In genomic region chr11:96367141-96367540, GRCm38 (mm10) we compare ENCODE assay signal across 19 mouse cellular contexts. TPM values are rescaled to one million over a fixed set of nuclear protein-coding genes. Genes with fewer than 3 reads are reported as not detected.
DNase-seq lines count a peak whose midpoint lies in the region; ATAC-seq and TF ChIP-seq lines count a peak whose summit lies in the region.
"Had no signal": no experiment of that assay in that cellular context is flagged by ENCODE, and none has a peak within 500 bp of the region (broad histone marks: within the 10 kb centered on the region; RNA-seq: fewer than 3 reads in every experiment).

No protein-coding gene starts in this region.

- ATAC-seq in hindbrain, embryonic 11.5 days (ENCODE audit: low FRiP score) = no peak
- ATAC-seq in hindbrain, embryonic 16.5 days = no peak
- no peak for ATAC-seq in lung, embryonic 15.5 days (ENCODE audit: borderline replicate concordance, extremely low read depth, low FRiP score, low TSS enrichment)
- no peak for ATAC-seq in limb, embryonic 12.5 days (ENCODE audit: insufficient number of reproducible peaks, insufficient read depth, low FRiP score, low TSS enrichment, low read depth)
- ATAC-seq in stomach, postnatal 0 days (ENCODE audit: low FRiP score, low TSS enrichment) = peak; percentile 16; the same call in 1 of the 2 replicates
- ATAC-seq: forebrain, embryonic 16.5 days; midbrain, embryonic 13.5 days had no signal

- peaks cover 77% of the 10 kb centered on the region for H3K27me3 ChIP-seq in hindbrain, embryonic 11.5 days (ENCODE audit: control insufficient read depth, insufficient read depth, low read length)
- H3K27me3 ChIP-seq in hindbrain, embryonic 16.5 days (replicated peaks; ENCODE audit: control insufficient read depth, insufficient read depth, low read length) = peaks cover 59% of the 10 kb centered on the region
- peaks cover 47% of the 10 kb centered on the region for H3K27me3 ChIP-seq in lung, embryonic 15.5 days
- peaks cover 95% of the 10 kb centered on the region for H3K27me3 ChIP-seq in limb, embryonic 12.5 days
- peaks cover 5% of the 10 kb centered on the region; the same call in 1 of the 2 replicates for H3K27me3 ChIP-seq in stomach, postnatal 0 days (ENCODE audit: control insufficient read depth, insufficient read depth, low read length)

- DNase-seq in hindbrain, embryonic 11.5 days (ENCODE audit: low spot score) = peak; percentile 34
- DNase-seq in lung, postnatal 36 days = no peak
- no peak for DNase-seq in stomach, postnatal 0 days (ENCODE audit: low spot score)
- no peak for DNase-seq in right cerebral cortex, postnatal 10 days (ENCODE audit: low spot score in 2 of 2)
- DNase-seq: cerebellum, adult 2 months; heart, postnatal 4 days; right cerebral cortex, postnatal 25 days; thymus, postnatal 36 days had no signal

- no peak overlapping the region for H3K9ac ChIP-seq in hindbrain, embryonic 11.5 days (ENCODE audit: low read depth, low read length)
- no peak overlapping the region for H3K9ac ChIP-seq in hindbrain, embryonic 16.5 days (ENCODE audit: low read depth, low read length)
- no peak overlapping the region for H3K9ac ChIP-seq in lung, embryonic 15.5 days
- no peak overlapping the region for H3K9ac ChIP-seq in limb, embryonic 12.5 days (replicated peaks)
- H3K9ac ChIP-seq in stomach, postnatal 0 days (ENCODE audit: low read length) = no peak overlapping the region
- H3K9ac ChIP-seq: embryonic facial prominence, embryonic 13.5 days; liver, embryonic 15.5 days; midbrain, embryonic 13.5 days had no signal

- H3K36me3 ChIP-seq in hindbrain, embryonic 11.5 days (ENCODE audit: control insufficient read depth, insufficient read depth, low read length) = no peaks in the 10 kb centered on the region
- H3K36me3 ChIP-seq in hindbrain, embryonic 16.5 days (ENCODE audit: control insufficient read depth, insufficient read depth, low read length) = no peaks in the 10 kb centered on the region
- H3K36me3 ChIP-seq in lung, embryonic 15.5 days = no peaks in the 10 kb centered on the region
- no peaks in the 10 kb centered on the region for H3K36me3 ChIP-seq in limb, embryonic 12.5 days
- H3K36me3 ChIP-seq in stomach, postnatal 0 days (ENCODE audit: control insufficient read depth, insufficient read depth, low read length) = no peaks in the 10 kb centered on the region
- H3K36me3 ChIP-seq: embryonic facial prominence, embryonic 13.5 days; liver, embryonic 15.5 days; midbrain, embryonic 13.5 days had no signal

- no peak overlapping the region for H3K27ac ChIP-seq in hindbrain, embryonic 11.5 days (ENCODE audit: low read depth, low read length)
- no peak overlapping the region for H3K27ac ChIP-seq in hindbrain, embryonic 16.5 days (ENCODE audit: low read depth, low read length)
- H3K27ac ChIP-seq in lung, embryonic 15.5 days = no peak overlapping the region
- no peak overlapping the region for H3K27ac ChIP-seq in limb, embryonic 12.5 days
- no peak overlapping the region for H3K27ac ChIP-seq in stomach, postnatal 0 days (replicated peaks)
- H3K27ac ChIP-seq: embryonic facial prominence, embryonic 13.5 days; layer of hippocampus, adult 2 months; liver, embryonic 15.5 days; macrophage; midbrain, embryonic 13.5 days had no signal

- WGBS in hindbrain, embryonic 11.5 days = 17% methylated on average over 6 of the region's 6 CpGs
- WGBS in hindbrain, embryonic 16.5 days = 20% methylated on average over 6 of the region's 6 CpGs
- 49% methylated on average over 6 of the region's 6 CpGs for WGBS in lung, embryonic 15.5 days
- 10% methylated on average over 6 of the region's 6 CpGs for WGBS in limb, embryonic 12.5 days
- 58% methylated on average over 6 of the region's 6 CpGs for WGBS in stomach, postnatal 0 days

- H3K9me3 ChIP-seq in hindbrain, embryonic 11.5 days (ENCODE audit: control insufficient read depth, low read length) = no peaks in the 10 kb centered on the region
- no peaks in the 10 kb centered on the region for H3K9me3 ChIP-seq in hindbrain, embryonic 16.5 days (ENCODE audit: control insufficient read depth, low read length)
- no peaks in the 10 kb centered on the region for H3K9me3 ChIP-seq in lung, embryonic 15.5 days
- no peaks in the 10 kb centered on the region for H3K9me3 ChIP-seq in limb, embryonic 12.5 days
- no peaks in the 10 kb centered on the region for H3K9me3 ChIP-seq in stomach, postnatal 0 days (ENCODE audit: control insufficient read depth, low read length)
- H3K9me3 ChIP-seq: embryonic facial prominence, embryonic 13.5 days; liver, embryonic 15.5 days; midbrain, embryonic 13.5 days had no signal

- H3K4me1 ChIP-seq in hindbrain, embryonic 11.5 days (replicated peaks; ENCODE audit: control insufficient read depth, insufficient read depth, low read length) = peaks cover 10% of the 10 kb centered on the region
- no peaks in the 10 kb centered on the region; the same call in 1 of the 2 replicates for H3K4me1 ChIP-seq in hindbrain, embryonic 16.5 days (ENCODE audit: control insufficient read depth, insufficient read depth, low read depth, low read length)
- peaks cover 28% of the 10 kb centered on the region for H3K4me1 ChIP-seq in lung, embryonic 15.5 days
- no peaks in the 10 kb centered on the region; the same call in 1 of the 2 replicates for H3K4me1 ChIP-seq in limb, embryonic 12.5 days (replicated peaks)
- H3K4me1 ChIP-seq in stomach, postnatal 0 days (replicated peaks; ENCODE audit: control insufficient read depth, insufficient read depth) = 0 out of 2 replicates have a peak, but pooled peaks cover 4% of the 10 kb centered on the region
- H3K4me1 ChIP-seq: embryonic facial prominence, embryonic 13.5 days; liver, embryonic 15.5 days; midbrain, embryonic 13.5 days had no signal

- no peak for TF ChIP-seq CTCF in stomach, postnatal 0 days (IDR thresholded peaks at IDR 0.05; ENCODE audit: low read depth)

- TF ChIP-seq EP300 in stomach, postnatal 0 days (optimal IDR thresholded peaks at IDR 0.05) = no peak

- H3K4me2 ChIP-seq in hindbrain, embryonic 11.5 days (replicated peaks; ENCODE audit: low read depth, low read length) = peak overlapping the region; percentile 40
- H3K4me2 ChIP-seq in hindbrain, embryonic 16.5 days (ENCODE audit: low read length) = no peak overlapping the region; the same call in 1 of the 2 replicates
- H3K4me2 ChIP-seq in lung, embryonic 15.5 days = peak overlapping the region; percentile 51
- peak overlapping the region; percentile 28; the same call in 1 of the 2 replicates for H3K4me2 ChIP-seq in limb, embryonic 12.5 days
- H3K4me2 ChIP-seq in stomach, postnatal 0 days (replicated peaks; ENCODE audit: low read depth) = no peak overlapping the region
- H3K4me2 ChIP-seq: embryonic facial prominence, embryonic 13.5 days; liver, embryonic 15.5 days; midbrain, embryonic 13.5 days had no signal

- peak overlapping the region; percentile 33 for H3K4me3 ChIP-seq in hindbrain, embryonic 11.5 days (ENCODE audit: low read depth, low read length)
- no peak overlapping the region for H3K4me3 ChIP-seq in hindbrain, embryonic 16.5 days (ENCODE audit: low read length)
- peak overlapping the region; percentile 17 for H3K4me3 ChIP-seq in lung, embryonic 15.5 days
- no peak overlapping the region for H3K4me3 ChIP-seq in limb, embryonic 12.5 days (replicated peaks)
- H3K4me3 ChIP-seq in stomach, postnatal 0 days (ENCODE audit: low read depth, low read length) = no peak overlapping the region
- H3K4me3 ChIP-seq: embryonic facial prominence, embryonic 13.5 days; layer of hippocampus, adult 2 months; liver, embryonic 15.5 days; midbrain, embryonic 13.5 days; myocyte had no signal

RNA-seq across cellular contexts. Expression of gene Hoxb1, which starts 1.6 kb away (rescaled TPM):
- polyA plus RNA-seq in hindbrain, embryonic 11.5 days (2014; fragmentation: Nextera tagmentation; extraction: Ambion mirVana) = 7.3 and 8.2 TPM in 2 replicates
- polyA plus RNA-seq in hindbrain, embryonic 16.5 days (2015; fragmentation: Nextera tagmentation; extraction: Ambion mirVana) = 0.21 and 0.35 TPM in 2 replicates
- 0.14 TPM in 1 of 2 replicates, not detected in the other for polyA plus RNA-seq in lung, embryonic 15.5 days (2015; fragmentation: Nextera tagmentation; extraction: Ambion mirVana)
- polyA plus RNA-seq in limb, embryonic 12.5 days (2016; fragmentation: Nextera tagmentation; extraction: Ambion mirVana) = not detected in 2 replicates
- polyA plus RNA-seq in stomach, postnatal 0 days (2015; fragmentation: Nextera tagmentation; extraction: Ambion mirVana) = 0.06 TPM in 1 of 2 replicates, not detected in the other
- polyA plus RNA-seq: cerebellum, adult 2 months; embryonic facial prominence, embryonic 13.5 days; forebrain, embryonic 16.5 days; limb, embryonic 11.5 days; liver, embryonic 15.5 days; macrophage; midbrain, embryonic 13.5 days; myocyte had no signal

RNA-seq across cellular contexts. Expression of gene Hoxb2, which starts 16.8 kb away (rescaled TPM):
- polyA plus RNA-seq in hindbrain, embryonic 11.5 days (2014; fragmentation: Nextera tagmentation; extraction: Ambion mirVana) = 64.9 and 67.5 TPM in 2 replicates
- polyA plus RNA-seq in hindbrain, embryonic 16.5 days (2015; fragmentation: Nextera tagmentation; extraction: Ambion mirVana) = 20.0 and 20.8 TPM in 2 replicates
- 36.9 and 39.2 TPM in 2 replicates for polyA plus RNA-seq in lung, embryonic 15.5 days (2015; fragmentation: Nextera tagmentation; extraction: Ambion mirVana)
- 5.1 and 6.0 TPM in 2 replicates for polyA plus RNA-seq in limb, embryonic 12.5 days (2016; fragmentation: Nextera tagmentation; extraction: Ambion mirVana)
- 12.2 and 13.4 TPM in 2 replicates for polyA plus RNA-seq in stomach, postnatal 0 days (2015; fragmentation: Nextera tagmentation; extraction: Ambion mirVana)
- polyA plus RNA-seq: forebrain, embryonic 16.5 days; macrophage; myocyte had no signal

RNA-seq across cellular contexts. Expression of gene Hoxb3, which starts 44.0 kb away (rescaled TPM):
- 10.5 and 13.1 TPM in 2 replicates for polyA plus RNA-seq in hindbrain, embryonic 11.5 days (2014; fragmentation: Nextera tagmentation; extraction: Ambion mirVana)
- polyA plus RNA-seq in hindbrain, embryonic 16.5 days (2015; fragmentation: Nextera tagmentation; extraction: Ambion mirVana) = 4.8 and 5.6 TPM in 2 replicates
- 3.0 and 3.8 TPM in 2 replicates for polyA plus RNA-seq in lung, embryonic 15.5 days (2015; fragmentation: Nextera tagmentation; extraction: Ambion mirVana)
- polyA plus RNA-seq in limb, embryonic 12.5 days (2016; fragmentation: Nextera tagmentation; extraction: Ambion mirVana) = 0.55 and 0.68 TPM in 2 replicates
- 0.94 and 0.97 TPM in 2 replicates for polyA plus RNA-seq in stomach, postnatal 0 days (2015; fragmentation: Nextera tagmentation; extraction: Ambion mirVana)
- polyA plus RNA-seq: embryonic facial prominence, embryonic 13.5 days; forebrain, embryonic 16.5 days; myocyte had no signal

RNA-seq across cellular contexts. Expression of gene Hoxb4, which starts 49.1 kb away (rescaled TPM):
- polyA plus RNA-seq in hindbrain, embryonic 11.5 days (2014; fragmentation: Nextera tagmentation; extraction: Ambion mirVana) = 3.5 and 5.1 TPM in 2 replicates
- 2.5 and 3.3 TPM in 2 replicates for polyA plus RNA-seq in hindbrain, embryonic 16.5 days (2015; fragmentation: Nextera tagmentation; extraction: Ambion mirVana)
- polyA plus RNA-seq in lung, embryonic 15.5 days (2015; fragmentation: Nextera tagmentation; extraction: Ambion mirVana) = 4.3 and 4.4 TPM in 2 replicates
- polyA plus RNA-seq in limb, embryonic 12.5 days (2016; fragmentation: Nextera tagmentation; extraction: Ambion mirVana) = 0.56 and 0.73 TPM in 2 replicates
- 1.2 and 1.6 TPM in 2 replicates for polyA plus RNA-seq in stomach, postnatal 0 days (2015; fragmentation: Nextera tagmentation; extraction: Ambion mirVana)
- polyA plus RNA-seq: forebrain, embryonic 16.5 days; midbrain, embryonic 13.5 days; myocyte had no signal

Comparison
In these comparisons a context has a peak if more than half of its experiments do, and no peak if none do; other contexts are left out.
1. H3K4me2 ChIP-seq: peak in hindbrain, embryonic 11.5 days (single experiment), lung, embryonic 15.5 days (single experiment) and limb, embryonic 12.5 days (single experiment); none in hindbrain, embryonic 16.5 days (single experiment) and stomach, postnatal 0 days (single experiment).
2. H3K4me3 ChIP-seq: peak in hindbrain, embryonic 11.5 days (single experiment) and lung, embryonic 15.5 days (single experiment); none in hindbrain, embryonic 16.5 days (single experiment), limb, embryonic 12.5 days (single experiment) and stomach, postnatal 0 days (single experiment).